Mouse (Mus musculus): Measurements from ENCODE around the gene Atrnl1.

Gene Atrnl1

GRCm38 (mm10) chr19:58111291-58111690, 500.5 kb downstream of the Atrnl1 start:
- no peak for DNase-seq (ENCODE audit: extremely low read depth, low read depth)

- no peak for DNase-seq (ENCODE audit: extremely low read depth, low read depth)
These were observed 501.3 kb downstream of the Atrnl1 start for GRCm38 (mm10) chr19:58112151-58112550.

- no peak for DNase-seq (ENCODE audit: extremely low read depth, low read depth)
These were observed 502.4 kb downstream of the Atrnl1 start for GRCm38 (mm10) chr19:58113092-58113731.

GRCm38 (mm10) chr19:58117595-58117994, 506.8 kb downstream of the Atrnl1 start:
- no peak for DNase-seq (ENCODE audit: extremely low read depth, low read depth)

GRCm38 (mm10) chr19:58118141-58118835, 507.5 kb downstream of the Atrnl1 start:
- no peak for DNase-seq (ENCODE audit: extremely low read depth, low read depth)

- no peak for DNase-seq (ENCODE audit: extremely low read depth, low read depth)
These were observed 508.0 kb downstream of the Atrnl1 start for GRCm38 (mm10) chr19:58118864-58119263.

GRCm38 (mm10) chr19:58119681-58120173, 508.9 kb downstream of the Atrnl1 start:
- no peak for DNase-seq (ENCODE audit: extremely low read depth, low read depth)

GRCm38 (mm10) chr19:58120661-58121060, 509.8 kb downstream of the Atrnl1 start:
- no peak for DNase-seq (ENCODE audit: extremely low read depth, low read depth)

DNA sequence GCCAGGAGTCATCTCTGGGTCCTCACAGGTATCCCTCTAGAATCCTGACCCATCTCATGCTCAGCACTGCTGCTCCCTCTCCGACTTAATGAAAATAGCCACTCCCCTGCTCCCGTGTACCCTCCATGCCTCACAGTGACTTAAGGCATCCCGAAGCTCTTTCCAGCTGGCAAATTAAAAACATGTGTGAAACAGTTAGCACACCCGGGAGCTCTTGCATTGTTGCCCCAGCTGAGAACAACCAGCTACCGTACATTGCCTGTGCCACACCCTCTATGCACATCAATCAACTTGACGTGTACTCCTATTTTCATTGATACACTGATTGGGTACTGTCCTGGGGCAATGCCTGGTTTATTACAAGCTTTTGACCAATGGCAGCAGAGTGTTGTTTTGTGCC, 510.8 kb downstream of the Atrnl1 start:
- no peak for DNase-seq (ENCODE audit: extremely low read depth, low read depth)

DNA sequence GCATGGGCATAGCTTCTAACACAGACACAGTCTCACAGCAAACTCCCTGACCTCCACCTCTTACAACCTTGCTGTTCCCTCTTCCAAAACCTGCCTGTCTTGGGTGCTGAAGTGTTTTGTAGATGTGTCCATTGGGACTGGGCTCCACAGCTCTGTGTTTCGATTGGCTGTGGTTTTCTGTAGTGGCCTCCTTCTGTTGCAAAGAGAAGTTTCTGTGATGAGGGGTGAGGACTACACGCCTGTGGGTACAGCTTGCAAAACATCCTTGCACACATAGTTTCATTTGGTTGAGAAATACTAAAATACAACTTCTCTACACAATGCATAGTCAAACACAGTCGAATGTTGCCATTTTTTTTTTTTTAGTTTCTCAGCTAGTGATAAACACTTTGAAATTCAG, 512.8 kb downstream of the Atrnl1 start:
- no peak for DNase-seq (ENCODE audit: extremely low read depth, low read depth)

GRCm38 (mm10) chr19:58124566-58124965, 513.7 kb downstream of the Atrnl1 start:
- DNase-seq (ENCODE audit: extremely low read depth, low read depth) = no peak

DNA sequence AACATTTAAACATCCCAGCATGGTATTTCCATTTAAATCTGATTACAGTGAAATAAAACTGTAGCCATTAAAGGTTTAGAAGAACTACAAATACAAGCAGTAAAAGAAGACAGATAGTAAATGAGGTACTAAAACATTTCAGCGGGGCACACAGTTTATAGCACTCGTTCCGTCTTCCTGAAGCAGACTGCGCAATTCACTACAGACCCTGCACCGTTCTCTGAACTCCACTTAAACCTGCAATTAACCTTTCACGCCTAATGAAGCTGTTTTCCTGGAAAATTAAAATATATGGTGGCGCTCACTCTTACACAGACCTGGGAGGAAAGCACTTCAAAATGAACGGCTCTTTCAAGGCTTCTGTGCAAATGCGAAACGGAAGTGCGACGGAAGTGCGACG, 514.2 kb downstream of the Atrnl1 start:
- no peak for DNase-seq (ENCODE audit: extremely low read depth, low read depth)

DNA sequence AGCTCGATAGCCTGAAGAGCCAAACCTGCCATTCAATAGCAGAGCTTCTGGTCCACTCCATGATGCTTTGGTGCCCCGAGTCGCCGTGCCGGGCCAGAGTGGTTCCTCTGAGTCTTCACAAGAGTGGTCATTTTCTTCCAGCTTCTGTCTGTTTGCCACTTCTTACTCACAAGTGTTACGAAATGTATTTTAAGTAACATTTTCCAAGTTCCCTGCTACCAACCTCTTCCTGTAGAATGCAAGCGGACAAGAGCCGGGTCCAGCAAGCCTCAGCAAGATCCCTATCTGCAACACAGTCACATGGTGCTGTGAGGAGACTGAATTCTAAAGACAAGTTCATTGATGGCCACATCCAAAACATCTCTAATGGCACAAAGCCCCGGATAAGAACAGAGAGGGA, 521.1 kb downstream of the Atrnl1 start:
- no peak for DNase-seq (ENCODE audit: extremely low read depth, low read depth)

GRCm38 (mm10) chr19:58140191-58140784, 529.5 kb downstream of the Atrnl1 start:
- no peak for DNase-seq (ENCODE audit: extremely low read depth, low read depth)

- no peak for DNase-seq (ENCODE audit: extremely low read depth, low read depth)
These were observed 533.1 kb downstream of the Atrnl1 start for GRCm38 (mm10) chr19:58143853-58144454.

- DNase-seq (ENCODE audit: extremely low read depth, low read depth) = no peak
These were observed 534.7 kb downstream of the Atrnl1 start for GRCm38 (mm10) chr19:58145521-58145920.

- no peak for DNase-seq (ENCODE audit: extremely low read depth, low read depth)
These were observed 540.4 kb downstream of the Atrnl1 start for GRCm38 (mm10) chr19:58151257-58151656.

DNA sequence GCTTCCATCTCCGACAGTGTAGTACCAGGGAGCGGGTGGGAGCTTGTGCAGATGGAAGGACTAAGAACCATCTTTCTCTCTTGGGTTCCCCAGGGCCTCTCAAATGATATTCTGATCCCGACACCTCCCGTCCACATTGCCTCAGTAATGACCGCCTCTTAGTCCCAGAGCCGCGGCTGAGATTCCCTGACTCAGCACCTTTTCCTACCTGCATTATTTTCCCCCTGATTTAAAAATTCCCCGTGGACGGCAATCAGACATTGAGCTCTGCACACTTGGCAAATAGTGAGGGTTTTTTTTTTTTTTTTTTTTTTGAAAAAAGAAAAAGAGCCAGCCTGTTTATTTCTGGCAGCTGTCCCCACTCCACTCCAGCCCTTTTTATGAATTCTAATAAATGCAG, 550.7 kb downstream of the Atrnl1 start:
- no peak for DNase-seq (ENCODE audit: extremely low read depth, low read depth)

- no peak for DNase-seq (ENCODE audit: extremely low read depth, low read depth)
These were observed 554.2 kb downstream of the Atrnl1 start for GRCm38 (mm10) chr19:58164896-58165634.

GRCm38 (mm10) chr19:58165635-58166015, 554.8 kb downstream of the Atrnl1 start:
- no peak for DNase-seq (ENCODE audit: extremely low read depth, low read depth)

- no peak for DNase-seq (ENCODE audit: extremely low read depth, low read depth)
These were observed 555.3 kb downstream of the Atrnl1 start for GRCm38 (mm10) chr19:58166147-58166546.
